Mouse (Mus musculus) liver, adult 2 months (tissue): Measurements from ENCODE around the gene Spata45. TPM values are rescaled to one million over a fixed set of nuclear protein-coding genes. Genes with fewer than 3 reads are reported as not detected.
"Not testable (repeated sequence)": the region's sequence is repeated elsewhere in the genome, so short reads cannot be mapped to it uniquely, and the experiment has no call there.

Source experiments
- DNase-seq: peaks from one replicate; pipeline ENCODE4 v3.0.0-alpha.2; 2011; ENCODE audit warnings: low read depth, low spot score; ENCODE audit errors: extremely low read depth
- H3K27ac ChIP-seq: fragments of 200-500 bp; replicated peaks from 2 replicates; pipeline ENCODE4 v1.5.1; 2012; ENCODE audit warnings: low read depth, mild to moderate bottlenecking, control low read depth, inconsistent platforms, low read length; ENCODE audit not compliant: insufficient read depth
- H3K27me3 ChIP-seq: fragments of 200-500 bp; 2 replicates; pipeline ENCODE4 v1.6.1; 2012; ENCODE audit warnings: mild to moderate bottlenecking, moderate library complexity, low read length, inconsistent platforms; ENCODE audit not compliant: control insufficient read depth, insufficient read depth
- H3K36me3 ChIP-seq: fragments of 200-500 bp; 2 replicates; pipeline ENCODE4 v1.6.1; 2012; ENCODE audit warnings: low read length, inconsistent platforms; ENCODE audit not compliant: control insufficient read depth, insufficient read depth
- H3K4me1 ChIP-seq: fragments of 200-500 bp; 2 replicates; pipeline ENCODE4 v1.6.1; 2011; ENCODE audit warnings: low read length; ENCODE audit not compliant: control insufficient read depth, insufficient read depth
- H3K4me3 ChIP-seq: fragments of 200-500 bp; 2 replicates; pipeline ENCODE4 v1.5.1; 2011; ENCODE audit warnings: low read depth, mild to moderate bottlenecking, control low read depth, low read length, moderate library complexity; ENCODE audit not compliant: insufficient read depth
- H3K79me2 ChIP-seq: fragments of 200-500 bp; 2 replicates; pipeline ENCODE4 v1.6.1; 2012; ENCODE audit warnings: inconsistent platforms, mild to moderate bottlenecking, low read length, moderate library complexity; ENCODE audit not compliant: control insufficient read depth, insufficient read depth
- H3K9ac ChIP-seq: fragments of 200-500 bp; 2 replicates; pipeline ENCODE4 v1.6.1; 2012; ENCODE audit warnings: low read depth, mild to moderate bottlenecking, control low read depth, inconsistent platforms, low read length
- CTCF ChIP-seq: fragments of 200-500 bp; IDR thresholded peaks from 2 replicates; pipeline ENCODE4 v1.5.1; 2011; ENCODE audit warnings: low read depth, low read length, control low read depth
- POLR2A ChIP-seq: fragments of 200-500 bp; IDR thresholded peaks from 2 replicates; pipeline ENCODE4 v1.6.1; 2011; ENCODE audit warnings: low read length, control low read depth; ENCODE audit not compliant: insufficient read depth; ENCODE audit errors: extremely low read depth
- WGBS: fragments of 180-500 bp; shearing (Covaris S2); methylation state at CpG from one replicate; pipeline ENCODE4 v1.1.7; 2018; 5-methylcytosine and 5-hydroxymethylcytosine counted together
- polyA plus RNA-seq: library from polyadenylated mRNA; depleted of rRNA; stranded (reverse); fragments of >200 nt; gene quantifications from 2 replicates; pipeline ENCODE4 v1.2.3, GENCODE M21; 2012
- total RNA-seq: library from RNA; depleted of rRNA; stranded (reverse); fragments of >200 nt; gene quantifications from 2 replicates; pipeline ENCODE4 v1.2.3, GENCODE M21; 2014

Gene Spata45
- total and polyA plus RNA-seq, 2 experiments, result not detected

DNA sequence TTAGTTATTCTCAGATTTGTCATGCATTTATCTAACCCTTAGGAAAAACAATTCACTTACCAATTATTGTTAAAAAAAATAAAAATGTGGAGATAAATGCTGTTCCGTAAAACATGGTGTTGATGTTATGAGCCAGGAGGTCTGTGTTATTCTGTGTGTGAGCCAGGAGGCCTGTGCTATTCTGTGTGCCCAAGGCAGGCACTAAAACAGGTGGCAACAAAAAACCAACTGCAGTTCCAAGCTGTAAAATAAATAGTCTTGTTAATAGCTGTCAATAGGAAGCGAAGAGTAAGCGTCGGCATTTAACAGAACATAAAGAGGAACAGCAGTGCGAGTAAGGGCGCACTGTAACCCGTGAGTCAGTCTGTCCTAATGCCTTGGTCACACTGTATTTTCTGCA lies 15.4 kb upstream of the Spata45 start:
- WGBS, result 88% methylated on average over 7 of the region's 7 CpGs
- TF ChIP-seq CTCF (no peak), POLR2A (no peak)

GRCm38 (mm10) chr1:191023140-191023539 lies 13.3 kb upstream of the Spata45 start:
- Histone ChIP-seq H3K36me3 (peaks cover 1% of the 10 kb centered on the region; the same call in 1 of the 2 replicates), H3K27ac (no peak overlapping the region), H3K4me1 (peaks cover 7% of the 10 kb centered on the region), H3K79me2 (no peaks in the 10 kb centered on the region; the same call in 1 of the 2 replicates), H3K4me3 (no peak overlapping the region), H3K27me3 (no peaks in the 10 kb centered on the region), H3K9ac (no peak overlapping the region)
- TF ChIP-seq POLR2A (no peak), CTCF (no peak)
- peak; percentile 15 for DNase-seq
- 76% methylated on average over 2 of the region's 2 CpGs for WGBS

More for the DNA sequence above, 15.4 kb upstream of the Spata45 start:
- no peak for DNase-seq
- H3K4me1 ChIP-seq, result peaks cover 7% of the 10 kb centered on the region
- H3K27ac ChIP-seq, result no peak overlapping the region
- no peak overlapping the region for H3K9ac ChIP-seq
- peaks cover 1% of the 10 kb centered on the region; the same call in 1 of the 2 replicates for H3K36me3 ChIP-seq
- no peaks in the 10 kb centered on the region; the same call in 1 of the 2 replicates for H3K79me2 ChIP-seq
- no peak overlapping the region for H3K4me3 ChIP-seq
- H3K27me3 ChIP-seq, result no peaks in the 10 kb centered on the region

DNA sequence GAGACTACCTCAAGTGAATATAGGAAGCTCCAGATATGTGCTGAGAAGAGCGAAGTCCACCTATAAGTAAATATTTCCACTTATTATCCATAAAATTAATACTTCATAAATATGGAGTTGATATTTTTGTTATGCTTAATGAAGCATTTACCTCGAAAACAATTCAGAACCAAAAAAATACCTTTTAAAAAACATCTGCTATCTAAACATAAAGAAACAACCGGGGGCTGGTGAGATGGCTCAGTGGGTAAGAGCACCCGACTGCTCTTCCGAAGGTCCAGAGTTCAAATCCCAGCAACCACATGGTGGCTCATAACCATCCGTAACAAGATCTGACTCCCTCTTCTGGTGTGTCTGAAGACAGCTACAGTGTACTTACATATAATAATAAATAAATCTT lies 12.6 kb upstream of the Spata45 start:
- not testable (repeated sequence) for H3K79me2 ChIP-seq, H3K9ac ChIP-seq, DNase-seq, H3K4me1 ChIP-seq, H3K27me3 ChIP-seq, H3K4me3 ChIP-seq, H3K27ac ChIP-seq, H3K36me3 ChIP-seq
- 92% methylated on average over 6 of the region's 6 CpGs for WGBS

DNA sequence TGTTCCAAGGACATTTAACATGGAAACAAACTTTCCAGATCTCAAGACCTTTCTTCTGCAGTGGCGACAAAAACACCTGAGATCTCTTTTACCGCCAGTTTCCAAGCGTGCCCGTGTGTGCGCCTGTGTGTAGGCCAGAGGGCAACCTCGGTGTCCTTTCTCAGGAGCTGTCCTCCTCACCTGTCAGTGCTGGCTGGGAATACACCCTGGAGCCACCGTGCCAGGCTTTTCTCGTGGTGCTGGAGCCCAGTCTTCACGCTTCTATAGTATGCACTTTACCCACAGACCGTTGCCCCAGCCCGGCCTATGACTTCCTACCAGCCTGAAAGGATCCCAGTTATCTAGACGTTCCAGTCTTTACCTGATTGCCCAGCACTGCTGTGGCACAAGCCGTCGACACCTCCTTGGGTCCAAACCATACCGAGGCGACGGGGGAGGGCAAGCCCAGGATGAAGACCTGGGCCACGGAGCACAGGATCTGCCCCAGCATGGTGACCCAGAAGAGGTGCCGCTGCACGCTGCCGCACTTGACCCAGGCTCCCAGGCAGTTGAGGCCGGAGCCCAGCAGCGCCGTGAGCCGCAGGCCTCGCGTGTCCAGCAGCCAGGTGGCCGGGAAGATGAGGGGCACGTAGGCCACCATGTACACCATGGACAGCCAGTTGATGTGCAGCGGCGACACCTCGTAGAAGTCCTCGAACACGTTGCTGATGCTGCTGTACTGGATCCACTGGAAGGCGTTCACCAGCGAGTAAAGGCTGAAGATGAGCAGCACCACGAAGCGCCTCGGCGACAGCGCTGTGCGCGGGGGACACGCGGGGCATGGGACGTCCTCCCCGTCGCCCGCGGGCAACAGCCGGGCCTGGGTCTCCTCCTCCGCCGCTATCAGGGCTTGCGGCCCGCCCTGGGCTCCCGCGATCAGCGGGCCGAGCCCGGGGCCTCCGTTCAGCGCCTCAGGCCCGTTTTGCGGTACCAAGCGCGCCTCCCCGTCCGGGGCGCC lies 11.1 kb upstream of the Spata45 start:
- no peaks in the 10 kb centered on the region for H3K27me3 ChIP-seq
- TF ChIP-seq POLR2A, result no peak
- no peak for TF ChIP-seq CTCF
- peaks cover 7% of the 10 kb centered on the region for H3K4me1 ChIP-seq
- peak overlapping the region; percentile 61 for H3K4me3 ChIP-seq
- DNase-seq, result peak; percentile 29
- peak overlapping the region; percentile 63 for H3K9ac ChIP-seq
- H3K36me3 ChIP-seq, result peaks cover 1% of the 10 kb centered on the region; the same call in 1 of the 2 replicates
- 3% methylated on average over 69 of the region's 69 CpGs for WGBS
- no peak overlapping the region for H3K27ac ChIP-seq
- H3K79me2 ChIP-seq, result no peaks in the 10 kb centered on the region; the same call in 1 of the 2 replicates

GRCm38 (mm10) chr1:191026021-191026713 lies 10.3 kb upstream of the Spata45 start, which contains the start of gene Flvcr1:
TSS of gene Flvcr1 (minus strand) at chr1:191026158.
- H3K27me3 ChIP-seq, result no peaks in the 10 kb centered on the region
- H3K79me2 ChIP-seq, result no peaks in the 10 kb centered on the region; the same call in 1 of the 2 replicates
- TF ChIP-seq CTCF (0 out of 2 replicates have a peak, but pooled peaks have one; percentile 8), POLR2A (peak; percentile 94)
- peaks cover 1% of the 10 kb centered on the region; the same call in 1 of the 2 replicates for H3K36me3 ChIP-seq
- 1% methylated on average over 50 of the region's 50 CpGs for WGBS
- H3K27ac ChIP-seq, result no peak within 1 kb of the TSS
- DNase-seq, result peak; percentile 95
- H3K9ac ChIP-seq, result peak within 1 kb of the TSS; percentile 63
- H3K4me3 ChIP-seq, result peak within 1 kb of the TSS; percentile 61
- H3K4me1 ChIP-seq, result peaks cover 7% of the 10 kb centered on the region
